Mouse (Mus musculus): ENCODE data around the gene Urah.

Gene Urah

DNA sequence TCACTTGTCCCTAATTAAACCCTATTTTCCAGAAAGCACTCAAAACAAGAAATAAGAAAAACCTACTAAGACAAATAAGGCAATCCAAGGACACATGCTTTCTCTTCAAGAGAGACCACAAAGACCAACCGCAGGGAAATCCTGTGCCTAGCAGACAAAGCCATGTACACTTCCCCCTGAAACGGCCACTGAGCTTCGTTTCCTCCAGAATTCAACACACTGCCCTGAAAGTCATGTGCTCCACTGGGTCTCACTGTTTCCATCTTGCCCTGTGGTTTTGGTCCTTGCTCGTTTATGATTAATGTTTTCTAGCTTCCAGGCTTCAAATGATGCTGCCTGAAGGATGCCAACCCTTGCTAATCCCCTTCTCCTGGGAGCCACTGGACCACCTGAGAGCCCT, 39.4 kb downstream of the Urah start:
- no peak for DNase-seq (ENCODE audit: extremely low read depth, low read depth)

DNA sequence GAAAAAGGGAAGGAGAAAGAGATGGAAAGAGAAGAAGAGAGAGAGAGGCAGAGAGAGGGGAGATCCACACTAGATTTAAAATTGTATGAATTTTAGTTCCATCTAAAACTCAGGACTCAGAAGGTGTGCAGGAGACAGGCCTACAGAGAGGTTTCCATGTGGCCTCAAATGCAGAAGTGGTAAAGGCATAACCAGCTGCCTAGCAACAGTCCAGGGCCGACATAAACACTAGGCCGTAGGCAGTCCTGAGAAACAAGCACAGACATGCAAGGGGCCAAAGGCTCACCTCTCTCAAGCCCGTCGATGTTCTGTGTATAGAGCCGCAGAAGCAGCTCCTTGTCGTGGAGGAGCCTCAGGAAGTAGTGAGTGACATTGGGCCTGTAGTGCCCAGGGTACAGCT, 42.5 kb downstream of the Urah start:
- DNase-seq (ENCODE audit: extremely low read depth, low read depth) = no peak

DNA sequence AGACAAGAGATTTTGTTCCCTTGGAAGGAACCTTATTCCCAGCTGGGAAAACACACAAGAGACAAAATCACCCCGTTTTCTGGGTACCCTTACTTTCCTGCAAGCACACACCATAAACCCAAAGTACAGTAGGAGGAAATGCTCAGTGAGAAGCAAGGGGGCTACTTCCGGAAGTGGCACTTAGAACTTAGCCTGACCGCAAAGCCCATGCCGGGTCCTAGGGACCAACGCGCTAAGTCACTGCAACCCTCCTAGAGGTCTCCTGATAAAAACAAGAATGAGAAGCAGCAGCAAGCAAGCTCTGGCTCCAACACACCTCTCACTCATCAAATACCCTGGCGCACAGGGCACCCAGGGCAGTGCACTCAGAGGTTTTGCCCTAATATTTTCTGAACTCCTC, 44.5 kb downstream of the Urah start:
- no peak for DNase-seq (ENCODE audit: extremely low read depth, low read depth)

DNA sequence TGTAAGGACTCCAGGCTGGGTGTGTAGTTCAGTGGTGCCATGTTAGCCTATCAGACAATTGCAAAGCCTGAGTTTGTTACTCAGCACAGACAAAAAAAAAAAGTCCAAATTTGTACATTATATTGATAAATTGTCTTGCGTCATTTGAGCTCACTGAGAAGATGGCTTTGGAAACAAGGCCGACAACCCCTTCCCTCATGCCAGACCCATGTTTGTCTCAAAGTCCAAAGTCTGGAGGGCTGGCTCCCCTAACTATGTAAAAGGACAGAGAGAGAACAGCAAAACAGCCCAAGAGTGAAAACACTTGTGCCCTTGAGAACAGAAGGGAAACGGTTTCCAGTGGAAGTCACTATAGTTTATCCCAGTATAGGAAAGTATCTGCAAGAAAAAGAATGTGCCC, 45.6 kb downstream of the Urah start:
- no peak for DNase-seq (ENCODE audit: extremely low read depth, low read depth)

DNA sequence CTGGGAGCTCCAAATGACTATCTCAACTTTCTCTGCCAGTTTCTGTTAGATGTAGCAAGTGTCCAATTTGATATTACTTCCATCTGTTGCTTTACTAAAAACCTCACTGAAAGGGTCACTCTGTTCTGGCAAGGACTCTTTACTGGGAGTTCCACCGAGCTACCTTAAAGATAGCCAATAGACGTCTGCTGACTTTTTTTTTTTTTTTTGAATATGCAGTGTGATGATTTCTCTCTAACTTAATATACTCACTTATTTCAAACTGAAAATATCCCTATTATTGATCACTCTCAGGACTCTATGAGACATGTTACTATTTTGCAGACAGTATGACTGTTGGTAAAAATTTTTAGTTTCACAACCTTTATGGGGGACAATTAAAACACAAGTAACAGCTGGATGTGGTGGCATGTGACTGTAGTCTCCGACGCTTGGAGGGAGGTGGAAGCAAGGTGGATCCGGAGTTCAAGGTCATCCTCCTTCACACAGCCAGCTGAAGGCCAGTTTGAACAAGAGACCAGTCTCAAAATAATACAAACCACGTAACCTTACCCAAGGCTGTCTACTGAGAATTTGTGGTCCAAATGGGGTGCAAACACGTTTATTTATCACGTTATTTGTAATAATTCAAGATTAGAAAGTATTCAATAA, 46.2 kb downstream of the Urah start:
- DNase-seq (ENCODE audit: extremely low read depth, low read depth) = no peak

DNA sequence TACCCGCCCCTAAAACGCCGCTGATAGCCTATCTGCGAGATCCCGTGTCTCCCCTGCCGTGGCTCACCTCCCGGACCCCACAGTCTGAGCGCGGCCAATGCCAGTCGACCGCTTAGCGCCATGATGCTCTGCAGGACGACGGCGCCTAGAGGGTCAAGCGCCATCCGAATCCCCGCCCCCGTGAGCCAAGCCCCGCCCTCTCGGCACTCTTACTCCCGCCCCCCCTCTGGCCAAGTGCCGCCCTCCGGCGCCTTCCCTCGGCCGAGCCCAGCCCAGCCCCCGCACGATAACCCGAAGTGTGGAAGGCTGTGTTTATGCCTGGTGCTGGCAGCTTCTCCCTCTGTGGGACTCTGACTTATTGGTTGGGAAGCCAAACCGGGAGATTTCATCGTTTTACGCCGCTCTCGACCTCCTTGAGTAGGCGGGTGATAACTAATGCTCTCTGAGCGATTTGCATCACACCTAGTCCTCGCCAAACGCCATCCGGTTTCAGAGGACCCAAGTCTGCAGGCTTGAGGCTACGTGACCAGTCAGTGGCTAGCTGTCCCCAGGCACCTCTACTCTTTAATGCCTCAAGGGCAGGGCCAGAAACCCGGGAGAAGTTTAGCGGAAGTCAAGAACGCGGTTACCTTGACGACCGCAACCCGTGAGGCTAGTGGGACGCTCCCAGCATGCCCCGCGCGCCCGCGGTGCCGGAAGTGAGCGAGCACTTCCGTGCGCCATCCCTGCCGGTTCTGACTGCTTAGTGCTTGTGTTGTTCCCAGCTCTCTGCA, 47.1 kb downstream of the Urah start, which contains the start of the genes Psmd13 and Sirt3:
Gene Psmd13 (plus strand): TSS at position 273 of the 773 bp plus-strand sequence.
Gene Sirt3 (minus strand): TSS at position 614 of the 773 bp plus-strand sequence.
- peak; percentile 89 for DNase-seq (ENCODE audit: extremely low read depth, low read depth)

DNA sequence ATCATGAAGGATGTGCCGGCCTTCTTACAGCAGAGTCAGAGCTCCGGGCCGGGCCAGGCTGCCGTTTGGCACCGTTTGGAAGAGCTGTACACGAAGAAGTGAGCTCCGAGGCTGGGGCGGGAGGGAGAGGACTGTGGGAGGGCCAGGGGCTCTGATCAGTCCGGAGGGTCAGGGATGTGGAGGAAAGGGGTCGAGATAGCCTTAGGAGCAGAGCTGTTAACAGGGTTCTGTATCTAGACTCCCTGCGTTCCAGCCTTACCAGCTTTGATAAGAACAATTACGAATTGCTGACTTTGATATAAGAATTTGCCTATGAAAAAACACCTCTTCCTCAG, 47.6 kb downstream of the Urah start:
- no peak for DNase-seq (ENCODE audit: extremely low read depth, low read depth)
